Mouse (Mus musculus): Measurements from ENCODE around the gene Metap1. TPM values are rescaled to one million over a fixed set of nuclear protein-coding genes. Genes with fewer than 3 reads are reported as not detected.

Metap1 gene
- 10 to 100 TPM; 43.5 to 44.8 TPM for total RNA-seq (2021)
- long read RNA-seq, experiment 1, transcript Metap1-201 (11 exons, 2,686 nt): major isoform, 52 of 70 reads
- long read RNA-seq, experiment 1, partial matches to known transcripts: 16 of 70 reads
- long read RNA-seq, experiment 1, other reads (novel, unspliced or antisense): 2 of 70 reads
- long read RNA-seq, experiment 2, transcript Metap1-201 (11 exons, 2,686 nt): major isoform, 50 of 67 reads
- long read RNA-seq, experiment 2, partial matches to known transcripts: 3 of 67 reads
- long read RNA-seq, experiment 2, other reads (novel, unspliced or antisense): 14 of 67 reads

DNA sequence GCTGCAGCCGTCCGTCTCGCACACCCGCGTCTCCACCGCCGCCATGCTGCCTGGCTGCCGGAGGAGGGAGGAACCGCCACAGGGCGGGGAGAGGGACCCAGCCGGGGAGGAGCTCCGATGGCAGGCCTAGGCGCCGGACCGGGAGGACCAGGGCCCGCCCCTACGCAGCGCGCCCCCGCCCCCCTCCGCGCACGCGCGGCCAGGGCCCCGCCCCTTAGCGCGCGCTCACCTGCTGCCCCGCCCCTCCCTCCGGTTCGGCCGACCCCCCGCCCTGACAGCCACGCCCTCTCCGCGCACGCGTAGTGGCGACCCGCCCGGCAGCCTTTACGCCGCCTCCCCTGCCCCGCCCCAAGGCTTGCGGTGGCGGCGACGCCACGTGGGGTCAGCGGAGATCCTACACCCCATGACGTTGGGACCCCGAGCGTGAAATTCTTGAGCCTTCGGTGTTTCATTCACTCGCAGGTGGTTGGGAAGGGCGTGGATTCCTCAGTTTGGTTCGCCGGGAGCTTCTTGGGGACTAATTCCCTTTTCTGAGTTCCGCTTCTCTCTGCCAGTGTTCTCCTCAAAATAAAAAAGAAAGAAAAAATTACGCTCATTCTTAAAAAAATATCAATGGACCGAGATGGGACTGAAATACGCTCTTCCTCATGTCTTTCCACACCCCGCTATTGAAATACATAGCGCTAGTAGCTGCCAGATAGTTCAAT, at the start of gene Metap1:
Gene Metap1 (minus strand): TSS at position 189 of the 707 bp plus-strand sequence.
- intact Hi-C loops (cut with DNase I; ENCODE audit: low total_unique reads): no loop called here
- peak; percentile 98 for DNase-seq

DNA sequence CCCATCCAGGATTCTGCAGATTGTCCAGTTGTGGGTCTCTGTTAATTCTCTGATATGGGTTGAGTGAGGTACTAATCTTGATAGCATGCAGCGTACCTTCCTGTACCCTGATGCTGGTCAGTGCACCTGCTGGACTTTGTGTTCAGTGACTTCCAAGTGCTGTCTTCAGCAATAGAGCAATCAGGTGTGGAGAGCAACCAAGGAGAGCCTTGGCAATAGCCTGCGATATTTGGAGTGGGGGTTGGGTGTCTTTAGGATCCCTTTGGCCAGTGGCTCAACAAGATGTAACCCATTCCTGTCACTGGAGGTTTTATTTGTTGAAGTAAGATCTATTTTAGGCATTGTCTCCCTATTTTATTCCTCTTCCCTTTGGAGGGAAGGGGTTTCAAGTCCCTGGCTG, 46.7 kb upstream of the Metap1 start:
- intact Hi-C loops (cut with DNase I; ENCODE audit: low total_unique reads): no loop called here
- DNase-seq: no peak

DNA sequence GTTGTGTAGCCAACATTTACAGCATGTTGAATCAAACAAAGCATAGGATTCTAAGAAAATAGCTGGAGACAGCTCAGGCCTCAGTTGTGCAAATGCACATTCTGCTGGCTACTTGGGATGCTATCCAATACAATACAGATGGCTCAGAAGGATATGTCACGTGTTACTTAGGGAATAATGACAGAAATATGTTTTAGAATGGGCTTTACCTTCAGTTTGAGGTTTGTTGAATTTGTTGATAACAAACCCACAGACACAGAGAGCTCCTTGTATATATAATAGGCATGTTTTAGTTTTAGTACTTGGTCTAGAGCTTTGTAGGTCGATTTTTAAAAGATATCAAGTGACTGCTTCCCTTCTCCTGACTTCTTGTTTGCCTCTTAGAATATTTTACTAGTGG, 43.4 kb upstream of the Metap1 start:
- intact Hi-C loops (cut with DNase I; ENCODE audit: low total_unique reads): no loop called here
- no peak for DNase-seq

DNA sequence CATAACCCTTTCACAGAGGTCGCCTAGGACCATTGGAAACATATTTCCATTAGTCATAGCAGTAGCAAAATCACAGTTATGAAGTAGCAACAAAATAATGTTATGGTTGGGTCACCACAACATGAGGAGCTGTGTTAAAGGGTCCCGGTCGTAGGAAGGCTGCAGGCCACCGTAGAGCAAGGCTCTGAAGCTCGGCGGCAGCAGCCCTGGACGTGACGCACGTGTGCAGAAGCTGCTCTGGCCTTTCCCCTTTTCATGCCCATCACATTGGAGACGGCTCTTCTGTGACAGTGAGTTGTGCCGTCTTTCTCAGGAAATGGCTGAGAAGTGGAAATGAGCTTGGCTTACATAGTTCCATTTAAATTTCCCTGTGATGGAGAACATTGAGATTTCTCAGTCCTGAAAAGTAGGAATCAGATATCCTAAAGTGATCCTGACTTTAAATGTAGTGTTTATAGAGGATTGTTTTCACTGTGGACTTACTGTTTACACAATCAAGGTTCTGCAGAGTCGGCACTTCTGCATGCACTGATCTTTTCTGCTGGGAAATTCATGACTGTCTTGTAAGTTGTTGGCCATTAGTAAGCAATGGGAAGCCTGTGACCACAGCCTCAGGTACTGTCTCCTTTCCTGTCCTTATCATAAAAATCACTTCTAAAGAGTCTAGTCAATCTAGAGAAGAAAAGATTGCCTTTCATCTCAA, 42.3 kb upstream of the Metap1 start:
- intact Hi-C loops (cut with DNase I; ENCODE audit: low total_unique reads): no loop called here
- DNase-seq: no peak

DNA sequence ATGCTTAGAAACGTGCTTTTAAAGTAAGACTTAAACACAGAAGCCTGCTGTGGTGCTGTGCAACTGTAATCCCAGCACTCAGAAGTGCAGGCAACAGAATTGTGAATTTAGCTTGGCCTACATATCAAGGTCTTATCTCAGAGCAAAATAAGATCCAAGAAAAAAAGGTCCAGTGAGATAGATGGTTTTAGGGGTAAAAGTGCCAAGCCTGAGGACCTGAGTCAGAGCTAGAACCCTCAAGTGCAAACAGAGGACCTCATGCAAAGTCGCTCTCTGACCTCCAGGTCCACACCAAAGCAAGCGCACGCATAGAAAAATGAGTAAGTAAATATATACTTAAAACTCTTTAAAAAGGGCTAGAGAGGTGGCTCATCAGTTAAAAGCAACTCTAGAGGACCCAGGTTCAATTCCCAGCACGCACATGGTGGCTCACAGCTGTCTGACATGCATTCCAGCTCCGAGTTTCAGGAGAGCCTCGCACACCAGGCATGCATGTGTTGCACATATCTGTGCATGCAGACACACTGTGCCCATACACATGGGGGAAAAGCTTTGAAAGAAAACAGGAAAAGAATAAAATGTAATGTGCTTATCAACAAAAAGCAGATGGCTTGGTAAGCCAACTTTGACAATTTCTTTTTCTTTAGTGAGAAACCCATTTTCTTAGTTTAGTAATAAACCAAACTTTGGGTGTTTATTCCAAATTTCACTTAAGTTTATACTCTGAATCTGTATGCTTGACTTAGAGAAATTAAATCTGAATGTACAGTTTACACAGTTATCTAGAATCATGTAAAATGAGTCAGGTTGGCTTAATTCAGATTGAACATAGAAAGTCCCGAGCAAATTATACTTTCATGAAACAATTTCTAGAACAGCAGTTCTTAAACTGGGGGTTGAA, 41.5 kb upstream of the Metap1 start:
- no peak for DNase-seq
- intact Hi-C loops (cut with DNase I; ENCODE audit: low total_unique reads): no loop called here

DNA sequence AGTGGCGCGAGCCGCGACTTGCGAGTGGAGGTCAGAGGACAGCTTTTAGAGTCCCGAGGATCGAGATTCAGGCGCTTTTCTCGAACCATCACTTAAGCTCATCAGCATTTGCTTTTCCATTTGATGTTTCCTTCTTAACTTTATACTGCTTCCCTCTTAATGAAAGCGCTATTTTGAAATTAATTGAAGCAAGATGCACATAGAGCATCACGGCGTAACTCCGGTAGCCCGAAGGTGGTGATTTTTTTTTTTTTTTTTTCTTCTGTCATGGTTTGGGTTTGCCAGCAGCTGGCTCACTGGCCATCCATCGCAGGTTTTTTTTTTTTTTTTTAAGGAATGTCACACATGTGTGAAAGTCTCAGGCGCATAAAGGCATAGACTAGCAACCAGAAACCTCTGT, 39.0 kb upstream of the Metap1 start:
- intact Hi-C loops (cut with DNase I; ENCODE audit: low total_unique reads): no loop called here
- DNase-seq: no peak

DNA sequence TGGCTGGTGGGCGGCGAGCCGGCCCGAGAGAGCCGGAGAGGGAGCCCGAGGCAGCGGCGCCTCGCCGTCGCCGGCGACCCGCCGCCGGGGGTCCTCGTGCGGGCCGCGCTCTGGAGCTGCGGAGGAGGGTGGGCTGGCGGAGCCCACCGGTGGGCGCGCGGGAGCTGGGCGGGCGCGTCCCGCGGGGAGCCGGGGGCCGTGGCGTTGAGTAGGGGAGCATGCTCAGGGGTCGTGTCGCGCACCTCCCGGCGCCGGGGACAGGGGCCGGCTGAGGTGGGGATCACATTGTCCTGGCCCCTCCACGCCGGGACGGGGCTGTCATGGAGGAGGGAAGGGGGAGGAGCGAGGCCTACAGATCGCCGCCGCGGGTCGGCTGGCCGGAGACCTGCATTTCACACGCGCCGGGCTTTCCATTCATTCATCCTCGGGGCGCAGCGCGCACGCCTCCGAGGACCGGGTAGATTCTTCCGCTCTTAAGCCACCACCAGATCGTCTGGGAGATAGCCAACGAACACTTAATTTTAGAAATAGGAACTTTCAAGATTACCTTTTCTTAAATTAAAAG, 38.4 kb upstream of the Metap1 start:
- peak; percentile 75 for DNase-seq
- intact Hi-C loops (cut with DNase I; ENCODE audit: low total_unique reads): no loop called here

DNA sequence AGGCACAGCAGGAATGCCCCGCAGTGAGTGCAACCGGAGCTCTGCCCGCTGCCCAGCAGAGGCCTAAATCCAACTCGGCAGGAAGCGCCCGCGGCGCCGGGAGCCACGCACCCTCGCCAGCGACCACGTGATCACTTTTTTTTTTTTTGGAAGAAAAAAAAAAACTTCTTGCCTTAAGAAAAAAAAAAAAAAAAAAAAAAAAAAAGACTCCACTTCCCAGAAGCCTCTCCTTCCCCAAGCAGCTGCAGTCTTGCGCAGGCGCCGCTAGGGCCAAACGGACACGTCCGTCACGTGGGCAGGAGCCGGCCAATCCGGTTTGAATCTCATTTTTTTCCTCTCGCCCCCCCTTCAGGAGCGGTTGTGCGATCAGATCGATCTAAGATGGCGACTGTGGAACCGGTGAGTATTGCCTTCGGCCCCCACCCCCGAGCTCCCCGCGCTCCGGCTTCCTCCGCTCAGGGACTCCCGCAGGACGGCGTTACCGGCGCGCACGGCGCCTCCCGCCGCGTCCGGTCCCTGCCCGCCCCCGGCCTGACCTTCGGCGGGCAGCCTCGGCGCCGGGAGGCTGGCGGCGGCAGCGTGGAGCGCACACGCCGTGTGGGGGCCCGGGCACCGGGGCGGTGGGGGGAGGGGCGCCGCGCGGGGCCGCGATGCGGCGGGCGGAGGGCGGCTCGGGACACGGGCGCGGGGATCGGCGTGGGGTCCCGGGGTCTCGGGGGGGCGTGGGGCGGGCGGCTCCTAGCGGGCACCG, 37.8 kb upstream of the Metap1 start:
- peak; percentile 98 for DNase-seq
- intact Hi-C loops (cut with DNase I; ENCODE audit: low total_unique reads): no loop called here

DNA sequence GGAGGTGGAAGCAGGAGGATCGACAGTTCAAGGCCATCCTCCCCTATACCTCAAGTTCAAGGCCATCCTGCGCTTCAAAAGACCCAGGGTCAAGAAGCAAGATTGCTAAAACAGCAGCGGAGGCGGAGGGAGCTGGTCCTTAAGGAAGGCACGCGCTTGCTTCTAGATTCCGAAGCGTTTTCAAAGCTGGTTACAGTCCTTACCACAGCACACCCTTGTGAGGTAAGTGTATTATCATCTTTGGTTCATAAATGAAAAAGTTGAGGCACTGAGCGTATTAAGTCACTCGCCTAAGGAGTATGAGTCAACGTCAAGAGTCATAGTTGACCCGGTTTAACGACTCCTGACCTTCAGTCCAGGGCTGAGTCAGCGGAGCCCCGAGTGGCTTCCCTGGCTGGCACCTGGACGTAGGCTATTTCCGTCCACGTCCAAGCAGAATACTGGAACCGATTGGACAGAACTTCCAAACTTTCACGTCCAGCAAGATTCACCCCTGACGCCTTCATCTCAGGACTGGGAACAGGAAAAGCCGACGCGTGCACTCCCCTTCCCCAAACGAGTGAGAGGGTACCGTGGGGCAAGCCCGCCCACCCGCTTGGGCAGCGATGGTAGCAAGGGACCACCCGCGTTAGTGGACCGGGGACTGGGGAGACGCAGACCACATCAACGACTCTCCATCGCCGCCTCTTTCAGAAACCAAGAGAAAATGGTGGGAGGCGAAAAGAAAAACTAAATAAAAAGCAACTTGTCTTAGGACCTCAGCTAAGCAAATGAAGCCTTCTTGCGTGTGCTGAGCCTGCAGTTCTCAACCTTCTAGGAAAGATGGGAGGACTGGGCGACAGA, 37.0 kb upstream of the Metap1 start, which contains the start of gene Eif4e:
Gene Eif4e (plus strand): TSS at position 107 of the 843 bp plus-strand sequence.
- intact Hi-C loops (cut with DNase I; ENCODE audit: low total_unique reads): no loop called here
- peak; percentile 77 for DNase-seq

DNA sequence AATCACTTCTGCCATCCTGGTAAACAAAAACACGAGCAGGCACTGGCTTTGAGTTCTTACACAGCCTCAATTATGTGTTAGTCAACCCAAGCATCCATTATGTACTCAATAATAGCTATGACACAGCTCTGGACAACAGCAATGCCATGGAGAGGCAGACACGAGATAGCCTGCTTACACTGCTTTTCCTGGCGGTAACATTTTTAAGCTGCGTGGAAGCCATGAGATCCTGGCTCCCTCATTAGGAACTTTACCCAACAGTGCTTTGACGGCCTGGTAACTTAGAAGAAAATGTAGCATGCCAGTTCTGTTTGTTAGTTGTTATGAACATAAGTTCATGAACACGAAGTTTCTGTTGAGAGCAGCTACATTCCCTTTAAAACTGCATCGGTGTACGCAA, 36.2 kb upstream of the Metap1 start:
- DNase-seq: no peak
- intact Hi-C loops (cut with DNase I; ENCODE audit: low total_unique reads): no loop called here

DNA sequence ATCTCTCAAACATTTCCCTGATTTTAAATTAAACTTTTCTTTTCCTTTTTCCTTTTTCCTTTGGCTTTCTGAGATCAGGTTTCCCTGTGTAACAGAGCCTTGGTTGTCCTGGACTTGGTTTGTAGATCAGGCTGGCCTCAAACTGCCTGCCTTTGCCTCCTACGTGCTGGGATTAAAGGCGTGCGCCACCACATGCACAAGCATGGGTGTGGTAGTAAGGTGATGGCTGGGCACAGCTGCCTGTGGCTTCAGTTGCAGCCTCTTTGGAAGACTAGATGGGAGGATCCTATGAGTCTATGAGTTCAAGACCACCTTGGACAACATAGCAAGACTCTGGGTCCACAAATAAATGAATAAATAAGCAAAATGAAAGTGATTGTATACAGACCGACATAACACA, 34.6 kb upstream of the Metap1 start:
- intact Hi-C loops (cut with DNase I; ENCODE audit: low total_unique reads): no loop called here
- no peak for DNase-seq

DNA sequence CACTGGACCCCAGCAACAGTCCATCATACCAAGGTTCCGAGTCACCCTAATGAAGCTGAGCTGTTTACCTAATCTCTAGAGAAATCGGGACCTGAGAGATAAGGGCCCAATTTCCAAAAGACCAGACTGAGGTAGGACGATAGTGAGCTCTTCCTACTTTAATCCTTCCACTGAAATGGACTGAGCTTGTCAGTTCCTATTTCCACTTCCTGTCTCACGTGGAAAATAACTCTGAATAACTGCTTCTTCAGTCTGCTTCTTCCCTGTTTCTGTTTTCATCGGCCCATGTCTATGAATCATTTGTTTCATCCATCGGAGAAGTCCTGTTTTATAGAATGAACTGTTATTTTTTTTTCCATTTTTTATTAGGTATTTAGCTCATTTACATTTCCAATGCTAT, 29.9 kb upstream of the Metap1 start:
- DNase-seq: no peak
- intact Hi-C loops (cut with DNase I; ENCODE audit: low total_unique reads): no loop called here

DNA sequence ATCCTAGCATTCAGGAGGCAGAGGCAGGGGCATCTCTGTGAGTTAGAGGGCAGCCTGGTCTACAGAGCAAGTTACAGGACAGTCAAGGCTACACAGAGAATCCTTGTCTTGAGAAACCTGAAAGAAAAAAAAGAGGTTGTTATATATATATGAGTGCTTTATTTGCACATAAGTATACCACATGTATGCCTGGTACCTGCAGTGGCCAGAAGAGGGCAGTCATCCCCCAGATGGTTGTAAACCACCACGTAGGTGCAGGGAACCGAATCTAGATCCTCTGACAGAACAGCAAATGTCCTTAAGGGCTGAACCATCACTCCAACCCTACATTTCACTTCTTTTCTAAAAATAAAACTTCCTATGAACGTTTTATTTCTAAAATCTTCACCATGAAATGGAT, 28.6 kb upstream of the Metap1 start:
- DNase-seq: no peak
- intact Hi-C loops (cut with DNase I; ENCODE audit: low total_unique reads): no loop called here

DNA sequence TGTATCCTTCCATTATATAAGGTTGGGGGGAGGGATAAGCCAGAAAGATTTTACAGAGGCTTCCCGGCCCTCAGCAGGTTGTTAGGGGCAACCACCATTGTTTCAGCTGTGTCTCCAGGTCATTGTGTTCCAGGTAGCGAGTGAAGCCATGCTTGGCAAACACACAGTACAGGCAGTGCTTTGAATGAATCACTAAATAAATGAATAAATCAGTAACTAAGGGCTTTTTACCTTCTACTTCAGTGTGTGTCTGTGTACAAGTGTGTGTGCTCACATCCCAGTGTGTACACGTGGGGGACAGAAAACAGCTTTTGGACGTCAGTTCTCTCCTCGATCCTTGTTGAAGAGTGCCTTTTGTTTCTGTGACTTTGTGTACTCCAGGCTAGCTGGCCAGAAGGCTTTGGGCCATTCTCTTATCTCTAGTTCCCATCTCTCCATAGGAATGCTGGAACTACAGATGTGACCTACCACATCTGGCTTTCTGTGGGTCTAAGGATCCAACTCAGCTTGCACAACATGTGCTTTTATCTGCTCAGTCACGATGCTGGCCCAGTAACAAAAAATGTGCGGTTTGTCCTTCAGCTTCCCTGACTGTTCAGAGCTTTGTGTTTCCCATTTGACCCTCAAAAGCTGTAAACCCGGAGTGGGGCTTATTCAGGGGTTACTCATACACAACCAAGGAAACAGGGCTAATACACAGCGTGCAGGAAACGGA, 26.5 kb upstream of the Metap1 start:
- intact Hi-C loops (cut with DNase I; ENCODE audit: low total_unique reads): no loop called here
- no peak for DNase-seq

DNA sequence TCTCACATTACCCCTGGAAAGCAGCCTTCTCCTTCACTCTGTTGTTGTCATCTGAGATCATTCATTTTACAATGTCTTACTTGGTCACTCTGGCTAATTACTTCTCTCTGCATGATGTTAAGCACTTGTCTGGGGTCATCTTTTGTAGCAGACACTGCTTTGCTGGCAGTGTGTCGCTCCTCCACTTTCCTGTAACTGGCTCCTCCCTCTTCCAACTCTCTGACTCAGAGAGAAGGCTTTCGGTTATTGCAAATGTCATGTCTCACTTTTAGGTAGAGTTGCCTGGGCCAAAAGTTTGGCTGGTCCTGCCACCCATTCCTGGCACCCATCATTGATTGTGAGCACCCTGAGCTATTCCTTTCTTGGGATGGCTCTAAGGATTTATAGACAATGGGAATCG, 25.4 kb upstream of the Metap1 start:
- intact Hi-C loops (cut with DNase I; ENCODE audit: low total_unique reads): no loop called here

DNA sequence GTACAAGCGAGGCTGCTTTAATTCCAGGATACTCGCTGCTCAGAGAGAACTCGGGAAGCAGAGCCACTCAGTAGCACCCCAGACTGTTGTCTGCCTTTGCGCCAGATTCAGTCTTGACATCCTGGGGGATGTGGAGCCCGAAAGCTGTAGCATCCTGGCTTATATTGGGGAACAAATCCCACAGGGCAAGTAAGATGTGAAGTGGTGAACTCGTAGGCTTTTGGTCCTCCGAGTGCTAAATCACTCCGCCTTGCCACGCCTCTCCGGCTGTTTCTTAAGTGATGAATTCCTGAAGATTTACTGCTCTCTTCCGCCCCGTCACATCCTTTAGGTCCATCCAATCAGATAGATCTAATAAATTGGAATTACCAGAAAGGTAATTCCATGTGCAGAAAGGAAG, 23.9 kb upstream of the Metap1 start:
- intact Hi-C loops (cut with DNase I; ENCODE audit: low total_unique reads): no loop called here
- DNase-seq: no peak

More for the DNA sequence above, 25.4 kb upstream of the Metap1 start:
- DNase-seq: no peak

DNA sequence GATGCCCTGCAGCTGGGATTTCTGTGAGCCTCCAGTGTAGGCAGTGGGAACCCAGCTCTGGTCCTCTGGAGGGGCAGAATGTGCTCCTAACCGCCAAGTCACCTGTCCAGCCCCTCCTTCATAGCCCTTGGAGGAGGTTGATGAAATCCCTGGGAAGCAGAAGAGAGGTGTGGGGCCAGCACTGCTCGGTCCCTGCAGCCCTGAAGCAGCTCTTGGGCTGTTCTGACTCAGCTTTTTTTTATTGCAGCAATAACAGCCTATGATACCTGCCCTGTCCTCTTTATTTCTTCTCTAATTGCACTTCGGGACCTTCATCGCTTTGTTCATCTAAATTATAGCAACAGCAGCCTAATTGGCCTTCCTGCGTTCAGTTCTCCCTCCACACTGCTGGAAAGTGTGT, 21.2 kb upstream of the Metap1 start:
- intact Hi-C loops (cut with DNase I; ENCODE audit: low total_unique reads): no loop called here
- DNase-seq: no peak
